Mouse (Mus musculus) liver, embryonic 16.5 days (tissue): ENCODE measurements around the gene Mgea5. TPM values are rescaled to one million over a fixed set of nuclear protein-coding genes. Genes with fewer than 3 reads are reported as not detected.

Source experiments
- ATAC-seq: fragments of 200-750 bp; cut with Nextera tagmentation; 2 replicates; pipeline ENCODE4 v1.8.0; 2017; ENCODE audit warnings: low read depth, mild to moderate bottlenecking, moderate number of reproducible peaks, moderate library complexity
- H3K27ac ChIP-seq: fragments of 300-500 bp; sonication (generic); 2 replicates; pipeline ENCODE4 v1.5.1; 2014; ENCODE audit warnings: mild to moderate bottlenecking, low read length
- H3K27me3 ChIP-seq: fragments of 300-500 bp; sonication (generic); 2 replicates; pipeline ENCODE4 v1.6.1; 2014; ENCODE audit warnings: low read depth, low read length, mixed read lengths; ENCODE audit not compliant: control insufficient read depth, insufficient read depth
- H3K36me3 ChIP-seq: fragments of 300-500 bp; sonication (generic); 2 replicates; pipeline ENCODE4 v1.6.1; 2014; ENCODE audit warnings: mild to moderate bottlenecking; ENCODE audit not compliant: control insufficient read depth, insufficient read depth
- H3K4me1 ChIP-seq: fragments of 300-500 bp; sonication (generic); 2 replicates; pipeline ENCODE4 v1.6.1; 2014; ENCODE audit warnings: low read depth, low read length, mixed read lengths; ENCODE audit not compliant: control insufficient read depth
- H3K4me2 ChIP-seq: fragments of 300-500 bp; sonication (generic); 2 replicates; pipeline ENCODE4 v1.6.1; 2014; ENCODE audit warnings: low read depth, low read length, mixed read lengths
- H3K4me3 ChIP-seq: fragments of 300-500 bp; sonication (generic); 2 replicates; pipeline ENCODE4 v1.5.1; 2014; ENCODE audit warnings: low read depth, mild to moderate bottlenecking, low read length
- H3K9ac ChIP-seq: fragments of 300-500 bp; sonication (generic); 2 replicates; pipeline ENCODE4 v1.6.1; 2014; ENCODE audit warnings: low read depth, low read length
- H3K9me3 ChIP-seq: fragments of 300-500 bp; sonication (generic); replicated peaks from 2 replicates; pipeline ENCODE4 v1.6.1; 2016; ENCODE audit warnings: low read length; ENCODE audit not compliant: control insufficient read depth
- WGBS: fragments of 180-500 bp; shearing (Covaris S2); extraction: QIAGEN DNeasy Blood & Tissue Kit; methylation state at CpG from one replicate; pipeline ENCODE4 v1.1.7; 2014; ENCODE audit not compliant: insufficient replicate concordance; 5-methylcytosine and 5-hydroxymethylcytosine counted together
- polyA plus RNA-seq: library from polyadenylated mRNA; unstranded; fragments of >200 nt; fragmentation: Nextera tagmentation; extraction: Ambion mirVana; gene quantifications from 2 replicates; pipeline ENCODE4 v1.2.1, GENCODE M21; 2015

The Mgea5 gene
- polyA plus RNA-seq, 1 experiment from 2014 or later = 16.3 TPM

GRCm38 (mm10) chr19:45738521-45738920 is 45.1 kb downstream of the Mgea5 start:
- Histone ChIP-seq H3K9ac (no peak overlapping the region), H3K36me3 (no peaks in the 10 kb centered on the region), H3K27ac (no peak overlapping the region), H3K4me3 (no peak overlapping the region), H3K27me3 (peaks cover 95% of the 10 kb centered on the region), H3K9me3 (no peaks in the 10 kb centered on the region), H3K4me2 (no peak overlapping the region), H3K4me1 (peaks cover 7% of the 10 kb centered on the region)
- WGBS = 65% methylated on average over 5 of the region's 5 CpGs
- ATAC-seq = no peak

- no peak overlapping the region for H3K4me3 ChIP-seq
- H3K27me3 ChIP-seq = peaks cover 95% of the 10 kb centered on the region
- H3K9ac ChIP-seq = no peak overlapping the region
- no peak overlapping the region for H3K4me2 ChIP-seq
- no peak overlapping the region for H3K27ac ChIP-seq
- no peak for ATAC-seq
- peaks cover 7% of the 10 kb centered on the region for H3K4me1 ChIP-seq
- no peaks in the 10 kb centered on the region for H3K36me3 ChIP-seq
- H3K9me3 ChIP-seq = no peaks in the 10 kb centered on the region
- WGBS = 74% methylated on average over 10 of the region's 10 CpGs
Observed at GRCm38 (mm10) chr19:45737846-45738484, 45.7 kb downstream of the Mgea5 start.

GRCm38 (mm10) chr19:45737208-45737845 is 46.3 kb downstream of the Mgea5 start:
- H3K9ac ChIP-seq = no peak overlapping the region
- no peaks in the 10 kb centered on the region for H3K9me3 ChIP-seq
- H3K4me3 ChIP-seq = no peak overlapping the region
- H3K4me1 ChIP-seq = peaks cover 7% of the 10 kb centered on the region
- no peaks in the 10 kb centered on the region for H3K36me3 ChIP-seq
- 24% methylated on average over 21 of the region's 23 CpGs for WGBS
- ATAC-seq = no peak
- peak overlapping the region; percentile 36; the same call in 1 of the 2 replicates for H3K4me2 ChIP-seq
- peaks cover 95% of the 10 kb centered on the region for H3K27me3 ChIP-seq
- H3K27ac ChIP-seq = no peak overlapping the region

GRCm38 (mm10) chr19:45736855-45737207 is 46.8 kb downstream of the Mgea5 start:
- no peak overlapping the region for H3K9ac ChIP-seq
- peak; percentile 50 for ATAC-seq
- peaks cover 93% of the 10 kb centered on the region for H3K27me3 ChIP-seq
- H3K4me3 ChIP-seq = no peak overlapping the region
- peaks cover 7% of the 10 kb centered on the region for H3K4me1 ChIP-seq
- peak overlapping the region; percentile 36; the same call in 1 of the 2 replicates for H3K4me2 ChIP-seq
- no peaks in the 10 kb centered on the region for H3K36me3 ChIP-seq
- no peak overlapping the region for H3K27ac ChIP-seq
- no peaks in the 10 kb centered on the region for H3K9me3 ChIP-seq
- under 1% methylated on average over 28 of the region's 28 CpGs for WGBS

- no peaks in the 10 kb centered on the region for H3K9me3 ChIP-seq
- no peak overlapping the region for H3K4me2 ChIP-seq
- no peak overlapping the region for H3K9ac ChIP-seq
- no peaks in the 10 kb centered on the region for H3K36me3 ChIP-seq
- H3K4me1 ChIP-seq = peaks cover 7% of the 10 kb centered on the region
- H3K27me3 ChIP-seq = peaks cover 89% of the 10 kb centered on the region
- H3K27ac ChIP-seq = no peak overlapping the region
- H3K4me3 ChIP-seq = no peak overlapping the region
- WGBS = 53% methylated on average over 1 of the region's 1 CpGs
- no peak for ATAC-seq
Observed at GRCm38 (mm10) chr19:45736241-45736640, 47.4 kb downstream of the Mgea5 start.

- WGBS = 48% methylated on average over 7 of the region's 7 CpGs
- Histone ChIP-seq H3K27ac (no peak overlapping the region), H3K36me3 (no peaks in the 10 kb centered on the region), H3K4me1 (peaks cover 7% of the 10 kb centered on the region), H3K27me3 (peaks cover 75% of the 10 kb centered on the region), H3K9ac (no peak overlapping the region), H3K9me3 (no peaks in the 10 kb centered on the region), H3K4me2 (no peak overlapping the region), H3K4me3 (no peak overlapping the region)
- no peak for ATAC-seq
Observed at GRCm38 (mm10) chr19:45734762-45735161, 48.9 kb downstream of the Mgea5 start.

- WGBS = 69% methylated on average over 5 of the region's 5 CpGs
- no peak overlapping the region for H3K9ac ChIP-seq
- no peak overlapping the region for H3K27ac ChIP-seq
- H3K4me1 ChIP-seq = peaks cover 7% of the 10 kb centered on the region
- peaks cover 70% of the 10 kb centered on the region for H3K27me3 ChIP-seq
- no peak for ATAC-seq
- H3K36me3 ChIP-seq = no peaks in the 10 kb centered on the region
- no peak overlapping the region for H3K4me2 ChIP-seq
- H3K9me3 ChIP-seq = no peaks in the 10 kb centered on the region
- H3K4me3 ChIP-seq = no peak overlapping the region
Observed at GRCm38 (mm10) chr19:45734191-45734590, 49.4 kb downstream of the Mgea5 start.

GRCm38 (mm10) chr19:45733564-45733963 is 50.1 kb downstream of the Mgea5 start:
- Histone ChIP-seq H3K36me3 (no peaks in the 10 kb centered on the region), H3K9me3 (no peaks in the 10 kb centered on the region), H3K9ac (no peak overlapping the region), H3K4me1 (peaks cover 7% of the 10 kb centered on the region), H3K27ac (no peak overlapping the region), H3K4me3 (no peak overlapping the region), H3K27me3 (peaks cover 63% of the 10 kb centered on the region), H3K4me2 (no peak overlapping the region)
- no peak for ATAC-seq
- WGBS = 31% methylated on average over 10 of the region's 10 CpGs

- no peak overlapping the region for H3K4me3 ChIP-seq
- WGBS = 73% methylated on average over 7 of the region's 7 CpGs
- H3K9me3 ChIP-seq = no peaks in the 10 kb centered on the region
- no peak overlapping the region for H3K27ac ChIP-seq
- H3K27me3 ChIP-seq = peaks cover 44% of the 10 kb centered on the region
- H3K4me1 ChIP-seq = no peaks in the 10 kb centered on the region
- no peaks in the 10 kb centered on the region for H3K36me3 ChIP-seq
- H3K4me2 ChIP-seq = no peak overlapping the region
- H3K9ac ChIP-seq = no peak overlapping the region
- ATAC-seq = no peak
Observed at GRCm38 (mm10) chr19:45731658-45732057, 52.0 kb downstream of the Mgea5 start.
